Mouse (Mus musculus): ENCODE data around the gene Mast1.

DNA sequence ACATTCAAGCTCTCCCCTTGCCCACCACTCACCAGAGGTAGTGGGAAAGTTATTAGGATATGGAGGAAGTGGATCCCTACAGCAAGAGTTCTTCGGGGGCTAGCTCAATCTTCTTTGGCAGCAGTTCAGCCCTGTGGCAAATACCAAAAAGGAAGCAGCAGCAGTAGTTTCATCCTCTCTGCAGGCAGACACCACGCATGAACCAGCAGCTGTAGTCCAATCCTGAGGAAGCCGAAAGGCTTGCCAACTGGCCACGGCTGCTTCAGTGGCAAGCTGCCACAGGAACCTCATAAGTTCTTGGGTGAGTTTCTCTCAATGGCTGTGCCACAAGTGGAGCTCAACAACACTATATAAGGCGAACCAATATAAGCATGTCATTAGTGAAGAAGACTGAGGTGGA is 41.2 kb downstream of the Mast1 start:
- no peak for TF ChIP-seq POLR2A (IDR thresholded peaks at IDR 0.05; ENCODE audit: low read depth, low read length)
- TF ChIP-seq NRF1 (IDR thresholded peaks at IDR 0.05; ENCODE audit: low read depth, low read length), result no peak
- no peak for TF ChIP-seq E2F4 (IDR thresholded peaks at IDR 0.05; ENCODE audit: insufficient replicate concordance, low read depth, low read length)
- TF ChIP-seq CTCF (conservative IDR thresholded peaks at IDR 0.05 in 1 of 2, IDR thresholded peaks at IDR 0.05 in 1 of 2; ENCODE audit: low read depth in 2 of 2, low read length in 2 of 2), result no peak
- no peak for TF ChIP-seq EP300 (IDR thresholded peaks at IDR 0.05; ENCODE audit: low read length)
- TF ChIP-seq KAT2A (IDR thresholded peaks at IDR 0.05; ENCODE audit: insufficient replicate concordance, low read length), result no peak
- no peak for TF ChIP-seq USF2 (conservative IDR thresholded peaks at IDR 0.05; ENCODE audit: low read depth, low read length)
- no peak for TF ChIP-seq MEF2A (IDR thresholded peaks at IDR 0.05; ENCODE audit: borderline replicate concordance, low read depth, low read length)
- TF ChIP-seq POLR2AphosphoS2 (IDR thresholded peaks at IDR 0.05; ENCODE audit: low read depth, low read length), result no peak
- TF ChIP-seq BHLHE40 (IDR thresholded peaks at IDR 0.05; ENCODE audit: low read depth, low read length), result no peak
- TF ChIP-seq UBTF (IDR thresholded peaks at IDR 0.05; ENCODE audit: low read depth, low read length), result no peak
- no peak for TF ChIP-seq HCFC1 (IDR thresholded peaks at IDR 0.05; ENCODE audit: low read depth, low read length)
- TF ChIP-seq MAFK (IDR thresholded peaks at IDR 0.05; ENCODE audit: insufficient replicate concordance, low read length), result no peak
- TF ChIP-seq GABPA (IDR thresholded peaks at IDR 0.05; ENCODE audit: insufficient replicate concordance, low read depth, low read length), result no peak

Data from CH12.LX (cell line).